Mouse (Mus musculus): Measurements from ENCODE around the gene Gm15293. TPM values are rescaled to one million over a fixed set of nuclear protein-coding genes. Genes with fewer than 3 reads are reported as not detected.
"Not testable (repeated sequence)": the region's sequence is repeated elsewhere in the genome, so short reads cannot be mapped to it uniquely, and the experiment has no call there.

The Gm15293 gene
- not detected in 2 replicates for polyA plus RNA-seq (2014; fragmentation: Nextera tagmentation; extraction: Ambion mirVana)

DNA sequence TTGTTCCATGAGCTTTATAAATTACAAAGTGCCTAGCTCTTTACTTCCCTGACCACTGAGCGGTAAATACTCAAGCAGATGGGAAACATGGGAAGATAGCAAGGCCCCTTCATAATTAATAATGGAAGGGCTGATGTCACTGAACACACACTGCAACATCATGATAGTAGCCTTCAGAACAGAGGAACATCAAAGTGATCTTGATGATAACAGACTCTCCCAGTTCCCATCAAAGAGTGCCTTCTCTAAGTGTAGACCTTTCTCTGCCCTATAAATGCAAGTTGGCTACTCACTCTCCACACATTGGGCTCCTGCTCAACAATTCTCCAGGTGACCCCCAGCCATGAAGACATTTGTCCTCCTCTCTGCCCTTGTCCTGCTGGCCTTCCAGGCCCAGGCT, at the start of gene Gm15293:
Gene Gm15293, plus strand, starts transcription at position 301 of the 400 bp plus-strand sequence.
- not testable (repeated sequence) for DNase-seq; H3K9me3 ChIP-seq (ENCODE audit: low read depth, low read length); H3K4me2 ChIP-seq; H3K27me3 ChIP-seq (ENCODE audit: insufficient read depth, low read length); H3K4me3 ChIP-seq (ENCODE audit: low read depth, low read length); H3K4me1 ChIP-seq (ENCODE audit: insufficient read depth); ATAC-seq (ENCODE audit: insufficient read depth); H3K9ac ChIP-seq; H3K27ac ChIP-seq (ENCODE audit: low read depth); H3K36me3 ChIP-seq (ENCODE audit: insufficient read depth)
- WGBS: no CpG with 5 or more reads among the region's 1 CpGs

DNA sequence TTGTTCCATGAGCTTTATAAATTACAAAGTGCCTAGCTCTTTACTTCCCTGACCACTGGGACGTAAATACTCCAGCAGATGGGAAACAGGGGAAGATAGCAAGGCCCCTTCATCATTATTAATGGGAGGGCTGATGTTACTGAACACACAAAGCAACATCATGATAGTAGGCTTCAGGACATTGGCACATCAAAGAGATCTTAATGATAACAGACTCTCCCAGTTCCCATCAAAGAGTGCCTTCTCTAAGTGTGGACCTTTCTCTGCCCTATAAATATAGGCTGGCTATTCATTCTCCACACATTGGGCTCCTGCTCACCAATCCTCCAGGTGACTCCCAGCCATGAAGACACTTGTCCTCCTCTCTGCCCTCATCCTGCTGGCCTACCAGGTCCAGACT, 39.4 kb upstream of the Gm15293 start, which contains the start of gene Defa22:
Gene Defa22, plus strand, starts transcription at position 301 of the 400 bp plus-strand sequence.
- H3K36me3 ChIP-seq (ENCODE audit: insufficient read depth); H3K9me3 ChIP-seq (ENCODE audit: low read depth, low read length); DNase-seq; H3K4me3 ChIP-seq (ENCODE audit: low read depth, low read length); H3K4me2 ChIP-seq; ATAC-seq (ENCODE audit: insufficient read depth); H3K9ac ChIP-seq; H3K4me1 ChIP-seq (ENCODE audit: insufficient read depth); H3K27me3 ChIP-seq (ENCODE audit: insufficient read depth, low read length); H3K27ac ChIP-seq (ENCODE audit: low read depth): not testable (repeated sequence)
- no CpG with 5 or more reads among the region's 1 CpGs for WGBS

DNA sequence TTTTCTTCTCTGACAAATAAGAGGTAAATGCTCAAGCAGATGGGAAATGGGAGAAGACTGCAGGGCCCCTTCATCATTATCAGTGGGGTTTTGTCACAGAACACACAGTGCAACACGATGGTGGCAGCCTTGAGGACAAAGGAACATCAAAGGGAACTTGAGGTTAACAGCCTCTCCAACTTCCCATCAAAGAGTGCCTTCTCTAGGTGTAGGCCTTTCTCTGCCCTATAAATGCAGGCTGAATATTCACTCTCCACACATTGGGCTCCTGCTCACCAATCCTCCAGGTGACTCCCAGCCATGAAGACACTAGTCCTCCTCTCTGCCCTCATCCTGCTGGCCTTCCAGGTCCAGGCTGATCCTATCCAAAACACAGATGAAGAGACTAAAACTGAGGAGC, 10.0 kb upstream of the Gm15293 start, which contains the start of gene Defa31:
Gene Defa31, plus strand, starts transcription at position 301 of the 400 bp plus-strand sequence.
- not testable (repeated sequence) for ATAC-seq (ENCODE audit: insufficient read depth)

More for the DNA sequence above, 10.0 kb upstream of the Gm15293 start, which contains the start of gene Defa31:
- not testable (repeated sequence) for H3K4me3 ChIP-seq (ENCODE audit: low read depth, low read length); DNase-seq; H3K27me3 ChIP-seq (ENCODE audit: insufficient read depth, low read length); H3K36me3 ChIP-seq (ENCODE audit: insufficient read depth); H3K4me2 ChIP-seq; H3K9me3 ChIP-seq (ENCODE audit: low read depth, low read length); H3K4me1 ChIP-seq (ENCODE audit: insufficient read depth); H3K27ac ChIP-seq (ENCODE audit: low read depth); H3K9ac ChIP-seq
- WGBS: no CpG with 5 or more reads among the region's 1 CpGs

Other genes with a start within 250 kb of the Gm15293 start
- not detected in 2 replicates for gene Defa21, start 176.0 kb upstream of the Gm15293 start, polyA plus RNA-seq (2014; fragmentation: Nextera tagmentation; extraction: Ambion mirVana)
- not detected in 2 replicates for gene Defa23, start 146.5 kb upstream of the Gm15293 start, polyA plus RNA-seq (2014; fragmentation: Nextera tagmentation; extraction: Ambion mirVana)
- not detected in 2 replicates for gene Defa35, start 136.5 kb upstream of the Gm15293 start, polyA plus RNA-seq (2014; fragmentation: Nextera tagmentation; extraction: Ambion mirVana)
- not detected in 2 replicates for gene Defa25, start 117.1 kb upstream of the Gm15293 start, polyA plus RNA-seq (2014; fragmentation: Nextera tagmentation; extraction: Ambion mirVana)
- gene Gm14851, start 105.5 kb upstream of the Gm15293 start, polyA plus RNA-seq (2014; fragmentation: Nextera tagmentation; extraction: Ambion mirVana): not detected in 2 replicates
- not detected in 2 replicates for gene Defa30, start 66.9 kb upstream of the Gm15293 start, polyA plus RNA-seq (2014; fragmentation: Nextera tagmentation; extraction: Ambion mirVana)
- gene Defa22, start 39.3 kb upstream of the Gm15293 start, polyA plus RNA-seq (2014; fragmentation: Nextera tagmentation; extraction: Ambion mirVana): not detected in 2 replicates
- not detected in 2 replicates for gene Defa31, start 9.9 kb upstream of the Gm15293 start, polyA plus RNA-seq (2014; fragmentation: Nextera tagmentation; extraction: Ambion mirVana)
- gene Gm15292, start 48.2 kb downstream of the Gm15293 start, polyA plus RNA-seq (2014; fragmentation: Nextera tagmentation; extraction: Ambion mirVana): not detected in 2 replicates
- gene Defa27, start 114.0 kb downstream of the Gm15293 start, polyA plus RNA-seq (2014; fragmentation: Nextera tagmentation; extraction: Ambion mirVana): not detected in 2 replicates
- not detected in 2 replicates for gene Defa29, start 125.5 kb downstream of the Gm15293 start, polyA plus RNA-seq (2014; fragmentation: Nextera tagmentation; extraction: Ambion mirVana)
- gene Defa2, start 177.0 kb downstream of the Gm15293 start, polyA plus RNA-seq (2014; fragmentation: Nextera tagmentation; extraction: Ambion mirVana): not detected in 2 replicates
- gene Defa33, start 190.2 kb downstream of the Gm15293 start, polyA plus RNA-seq (2014; fragmentation: Nextera tagmentation; extraction: Ambion mirVana): not detected in 2 replicates
- gene Defa36, start 225.8 kb downstream of the Gm15293 start, polyA plus RNA-seq (2014; fragmentation: Nextera tagmentation; extraction: Ambion mirVana): not detected in 2 replicates